Mouse (Mus musculus) intestine, embryonic 14.5 days (tissue): Measurements from ENCODE around the gene Ankra2. TPM values are rescaled to one million over a fixed set of nuclear protein-coding genes. Genes with fewer than 3 reads are reported as not detected.
A peak's percentile ranks its signal among the peaks of the same experiment; 100 is the strongest.

Experiments
- ATAC-seq: fragments of 200-750 bp; cut with Nextera tagmentation; replicated peaks from 2 replicates; pipeline ENCODE4 v1.8.0; 2017; ENCODE audit warnings: low read depth, moderate number of reproducible peaks, moderate TSS enrichment, moderate library complexity; ENCODE audit not compliant: low FRiP score, low TSS enrichment
- DNase-seq: peaks from one replicate; pipeline ENCODE4 v3.0.0-alpha.2; 2018; ENCODE audit warnings: low spot score
- H3K27ac ChIP-seq: fragments of 300-500 bp; sonication (generic); 2 replicates; pipeline ENCODE4 v1.5.1; 2014; ENCODE audit warnings: low read depth, mild to moderate bottlenecking, control low read depth
- H3K27me3 ChIP-seq: fragments of 300-500 bp; sonication (generic); replicated peaks from 2 replicates; pipeline ENCODE4 v1.6.1; 2014; ENCODE audit warnings: low read length, control low read depth; ENCODE audit not compliant: control insufficient read depth, insufficient read depth
- H3K36me3 ChIP-seq: fragments of 300-500 bp; sonication (generic); 2 replicates; pipeline ENCODE4 v1.6.1; 2014; ENCODE audit warnings: low read length, control low read depth; ENCODE audit not compliant: control insufficient read depth, insufficient read depth
- H3K4me1 ChIP-seq: fragments of 300-500 bp; sonication (generic); replicated peaks from 2 replicates; pipeline ENCODE4 v1.6.1; 2014; ENCODE audit warnings: low read length, control low read depth, mixed read lengths; ENCODE audit not compliant: control insufficient read depth, insufficient read depth
- H3K4me2 ChIP-seq: fragments of 300-500 bp; sonication (generic); 2 replicates; pipeline ENCODE4 v1.6.1; 2014; ENCODE audit warnings: low read length
- H3K4me3 ChIP-seq: fragments of 300-500 bp; sonication (generic); 2 replicates; pipeline ENCODE4 v1.5.1; 2014; ENCODE audit warnings: low read depth, low read length, control low read depth, mixed read lengths
- H3K9ac ChIP-seq: fragments of 300-500 bp; sonication (generic); 2 replicates; pipeline ENCODE4 v1.6.1; 2014; ENCODE audit warnings: mild to moderate bottlenecking, low read length
- H3K9me3 ChIP-seq: fragments of 300-500 bp; sonication (generic); 2 replicates; pipeline ENCODE4 v1.6.1; 2016; ENCODE audit warnings: low read length, control low read depth; ENCODE audit not compliant: control insufficient read depth
- WGBS: fragments of 180-500 bp; shearing (Covaris S2); extraction: QIAGEN DNeasy Blood & Tissue Kit; methylation state at CpG from one replicate; pipeline ENCODE4 v1.1.7; 2014; 5-methylcytosine and 5-hydroxymethylcytosine counted together
- polyA plus RNA-seq: library from polyadenylated mRNA; unstranded; fragments of >200 nt; fragmentation: Nextera tagmentation; extraction: Ambion mirVana; gene quantifications from 2 replicates; pipeline ENCODE4 v1.2.1, GENCODE M21; 2014

Ankra2 gene
- polyA plus RNA-seq, 1 experiment from 2014 or later: 26.4 TPM

GRCm38 (mm10) chr13:98279686-98280085, 16.8 kb downstream of the Ankra2 start, which contains the start of gene Gm21976:
Gene Gm21976 (plus strand): TSS chr13:98279887.
- Histone ChIP-seq H3K36me3 (peaks cover 8% of the 10 kb centered on the region), H3K9ac (no peak within 1 kb of the TSS), H3K27me3 (no peaks in the 10 kb centered on the region), H3K27ac (no peak within 1 kb of the TSS), H3K4me1 (no peaks in the 10 kb centered on the region), H3K9me3 (no peaks in the 10 kb centered on the region), H3K4me3 (no peak within 1 kb of the TSS), H3K4me2 (no peak within 1 kb of the TSS)
- DNase-seq: no peak
- WGBS: 85% methylated on average over 5 of the region's 5 CpGs
- no peak for ATAC-seq

- Histone ChIP-seq H3K27ac (no peak overlapping the region), H3K27me3 (no peaks in the 10 kb centered on the region)
- WGBS: 84% methylated on average over 12 of the region's 12 CpGs
Measured at GRCm38 (mm10) chr13:98280990-98281650, 18.2 kb downstream of the Ankra2 start.

GRCm38 (mm10) chr13:98290719-98291118, 27.8 kb downstream of the Ankra2 start:
- no peak overlapping the region for H3K4me2 ChIP-seq
- no peaks in the 10 kb centered on the region for H3K36me3 ChIP-seq
- DNase-seq (no peak), ATAC-seq (no peak)
- H3K27me3 ChIP-seq: no peaks in the 10 kb centered on the region
- H3K27ac ChIP-seq: no peak overlapping the region
- no peaks in the 10 kb centered on the region for H3K9me3 ChIP-seq
- no peak overlapping the region for H3K9ac ChIP-seq
- no peak overlapping the region for H3K4me3 ChIP-seq
- no peaks in the 10 kb centered on the region for H3K4me1 ChIP-seq
- WGBS: 38% methylated on average over 2 of the region's 2 CpGs

More at GRCm38 (mm10) chr13:98280990-98281650, 18.2 kb downstream of the Ankra2 start:
- H3K4me3 ChIP-seq: no peak overlapping the region
- H3K4me1 ChIP-seq: no peaks in the 10 kb centered on the region
- H3K9me3 ChIP-seq: no peaks in the 10 kb centered on the region
- no peak for DNase-seq
- H3K36me3 ChIP-seq: no peaks in the 10 kb centered on the region
- H3K4me2 ChIP-seq: no peak overlapping the region
- no peak overlapping the region for H3K9ac ChIP-seq
- ATAC-seq: no peak

GRCm38 (mm10) chr13:98291712-98292111, 28.8 kb downstream of the Ankra2 start:
- no peak for ATAC-seq
- no peaks in the 10 kb centered on the region for H3K4me1 ChIP-seq
- H3K27me3 ChIP-seq: no peaks in the 10 kb centered on the region
- no peak overlapping the region for H3K9ac ChIP-seq
- H3K4me2 ChIP-seq: no peak overlapping the region
- no peak overlapping the region for H3K27ac ChIP-seq
- WGBS: 76% methylated on average over 8 of the region's 8 CpGs
- no peak overlapping the region for H3K4me3 ChIP-seq
- no peaks in the 10 kb centered on the region for H3K9me3 ChIP-seq
- DNase-seq: no peak
- no peaks in the 10 kb centered on the region for H3K36me3 ChIP-seq

- peaks cover 3% of the 10 kb centered on the region; the same call in 1 of the 2 replicates for H3K4me1 ChIP-seq
- DNase-seq (no peak), ATAC-seq (0 out of 2 replicates have a peak, but pooled peaks have one; percentile 25)
- H3K36me3 ChIP-seq: no peaks in the 10 kb centered on the region
- H3K27me3 ChIP-seq: no peaks in the 10 kb centered on the region
- H3K4me2 ChIP-seq: no peak overlapping the region
- H3K4me3 ChIP-seq: no peak overlapping the region
- H3K9ac ChIP-seq: no peak overlapping the region
- 40% methylated on average over 5 of the region's 5 CpGs for WGBS
- no peak overlapping the region for H3K27ac ChIP-seq
- H3K9me3 ChIP-seq: no peaks in the 10 kb centered on the region
Measured at GRCm38 (mm10) chr13:98296072-98296471, 33.2 kb downstream of the Ankra2 start.

- DNase-seq (no peak), ATAC-seq (no peak)
- no peaks in the 10 kb centered on the region for H3K27me3 ChIP-seq
Measured at GRCm38 (mm10) chr13:98297883-98298482, 35.1 kb downstream of the Ankra2 start.

GRCm38 (mm10) chr13:98298833-98299758, 36.2 kb downstream of the Ankra2 start:
- 52% methylated on average over 21 of the region's 21 CpGs for WGBS
- Histone ChIP-seq H3K9me3 (no peaks in the 10 kb centered on the region), H3K4me3 (no peak overlapping the region), H3K36me3 (no peaks in the 10 kb centered on the region), H3K4me1 (peaks cover 3% of the 10 kb centered on the region; the same call in 1 of the 2 replicates), H3K4me2 (no peak overlapping the region), H3K27ac (no peak overlapping the region), H3K27me3 (no peaks in the 10 kb centered on the region), H3K9ac (no peak overlapping the region)
- peak; percentile 95 for DNase-seq
- ATAC-seq: peak; percentile 75

More at GRCm38 (mm10) chr13:98297883-98298482, 35.1 kb downstream of the Ankra2 start:
- Histone ChIP-seq H3K9me3 (no peaks in the 10 kb centered on the region), H3K36me3 (no peaks in the 10 kb centered on the region), H3K9ac (no peak overlapping the region), H3K4me2 (no peak overlapping the region), H3K27ac (no peak overlapping the region), H3K4me1 (peaks cover 3% of the 10 kb centered on the region; the same call in 1 of the 2 replicates), H3K4me3 (no peak overlapping the region)
- WGBS: 92% methylated on average over 6 of the region's 6 CpGs

- DNase-seq: no peak
- 93% methylated on average over 9 of the region's 9 CpGs for WGBS
Measured at GRCm38 (mm10) chr13:98305257-98305656, 42.4 kb downstream of the Ankra2 start.

More at GRCm38 (mm10) chr13:98305257-98305656, 42.4 kb downstream of the Ankra2 start:
- Histone ChIP-seq H3K27me3 (no peaks in the 10 kb centered on the region), H3K4me3 (no peak overlapping the region), H3K36me3 (peaks cover 23% of the 10 kb centered on the region), H3K9me3 (no peaks in the 10 kb centered on the region), H3K27ac (no peak overlapping the region), H3K4me1 (peaks cover 13% of the 10 kb centered on the region), H3K9ac (no peak overlapping the region), H3K4me2 (no peak overlapping the region)
- ATAC-seq: no peak
